ENCODE assay signal across 29 mouse cellular contexts in genomic region chr15:83535890-83536231, GRCm38 (mm10). TPM values are rescaled to one million over a fixed set of nuclear protein-coding genes. Genes with fewer than 3 reads are reported as not detected.
DNase-seq lines count a peak whose midpoint lies in the region; ATAC-seq and TF ChIP-seq lines count a peak whose summit lies in the region.
"Had no signal": no experiment of that assay in that cellular context is flagged by ENCODE, and none has a peak within 500 bp of the region (broad histone marks: within the 10 kb centered on the region; RNA-seq: fewer than 3 reads in every experiment).

No protein-coding gene starts in this region.

- 75% methylated on average over 6 of the region's 6 CpGs for WGBS in heart, embryonic 12.5 days
- 92% methylated on average over 6 of the region's 6 CpGs for WGBS in hindbrain, embryonic 10.5 days
- WGBS in hindbrain, embryonic 11.5 days = 92% methylated on average over 6 of the region's 6 CpGs
- WGBS in lung, embryonic 15.5 days = 76% methylated on average over 6 of the region's 6 CpGs
- WGBS in lung, adult 2 months = 48% methylated on average over 6 of the region's 6 CpGs

- peaks cover 54% of the 10 kb centered on the region for H3K4me1 ChIP-seq in heart, embryonic 12.5 days (replicated peaks)
- peaks cover 3% of the 10 kb centered on the region; the same call in 1 of the 2 replicates for H3K4me1 ChIP-seq in hindbrain, embryonic 10.5 days (replicated peaks)
- no peaks in the 10 kb centered on the region for H3K4me1 ChIP-seq in hindbrain, embryonic 11.5 days (replicated peaks; ENCODE audit: control insufficient read depth, insufficient read depth, low read length)
- peaks cover 22% of the 10 kb centered on the region for H3K4me1 ChIP-seq in lung, embryonic 15.5 days
- peaks cover 28% of the 10 kb centered on the region for H3K4me1 ChIP-seq in lung, adult 2 months (ENCODE audit: control insufficient read depth, insufficient read depth, low read length)
- H3K4me1 ChIP-seq in bone marrow macrophage, adult 2 months (ENCODE audit: control insufficient read depth, insufficient read depth, low read length) = peaks cover 45% of the 10 kb centered on the region
- H3K4me1 ChIP-seq: embryonic facial prominence, embryonic 13.5 days; forebrain, embryonic 12.5 days; neural tube, embryonic 15.5 days had no signal

- peak overlapping the region; percentile 92 for H3K27ac ChIP-seq in heart, embryonic 12.5 days (ENCODE audit: poor library complexity, severe bottlenecking)
- H3K27ac ChIP-seq in hindbrain, embryonic 10.5 days = peak overlapping the region; percentile 46; the same call in 1 of the 2 replicates
- no peak overlapping the region for H3K27ac ChIP-seq in hindbrain, embryonic 11.5 days (ENCODE audit: low read depth, low read length)
- peak overlapping the region; percentile 20; the same call in 1 of the 2 replicates for H3K27ac ChIP-seq in lung, embryonic 15.5 days
- H3K27ac ChIP-seq in bone marrow macrophage, adult 2 months (ENCODE audit: insufficient read depth, low read depth, low read length) = peak overlapping the region; percentile 34
- H3K27ac ChIP-seq: embryonic facial prominence, embryonic 13.5 days; forebrain, embryonic 12.5 days; hindbrain, embryonic 14.5 days; liver, embryonic 14.5 days; neural tube, embryonic 15.5 days had no signal

- DNase-seq in heart, adult 18-20 months = no peak
- DNase-seq in hindbrain, embryonic 10.5 days (ENCODE audit: low spot score) = no peak
- no peak for DNase-seq in hindbrain, embryonic 11.5 days (ENCODE audit: low spot score)
- DNase-seq in lung, adult 2 months = no peak
- DNase-seq in layer of hippocampus, adult 9-11 months = no peak
- DNase-seq: adrenal gland, adult 8-10 months; B cell, adult 2 months; cerebellum, adult 8-10 months; cerebellum, postnatal 36 days; embryo, embryonic 11 days; kidney, adult 8-10 months; right cerebral cortex, adult 18-20 months; right cerebral cortex, postnatal 4 days; thymus, postnatal 14 days had no signal

- no peaks in the 10 kb centered on the region for H3K27me3 ChIP-seq in heart, embryonic 12.5 days (replicated peaks)
- H3K27me3 ChIP-seq in hindbrain, embryonic 10.5 days (ENCODE audit: insufficient read depth, poor library complexity, severe bottlenecking) = no peaks in the 10 kb centered on the region
- no peaks in the 10 kb centered on the region for H3K27me3 ChIP-seq in hindbrain, embryonic 11.5 days (ENCODE audit: control insufficient read depth, insufficient read depth, low read length)
- H3K27me3 ChIP-seq in lung, embryonic 15.5 days = no peaks in the 10 kb centered on the region
- H3K27me3 ChIP-seq: embryonic facial prominence, embryonic 13.5 days; neural tube, embryonic 15.5 days had no signal

- H3K4me3 ChIP-seq in heart, embryonic 12.5 days = no peak overlapping the region
- no peak overlapping the region for H3K4me3 ChIP-seq in hindbrain, embryonic 10.5 days
- H3K4me3 ChIP-seq in hindbrain, embryonic 11.5 days (ENCODE audit: low read depth, low read length) = no peak overlapping the region
- no peak overlapping the region for H3K4me3 ChIP-seq in lung, embryonic 15.5 days
- H3K4me3 ChIP-seq in lung, adult 2 months (replicated peaks; ENCODE audit: extremely low read depth, low read depth, low read length) = no peak overlapping the region
- peak overlapping the region; percentile 5; the same call in 1 of the 2 replicates for H3K4me3 ChIP-seq in bone marrow macrophage, adult 2 months (ENCODE audit: insufficient read depth, low read length)
- H3K4me3 ChIP-seq: embryonic facial prominence, embryonic 13.5 days; erythroblast, embryonic 14.5 days; forebrain, embryonic 12.5 days; neural tube, embryonic 15.5 days had no signal

- TF ChIP-seq POLR2A in lung, adult 2 months (IDR thresholded peaks at IDR 0.05; ENCODE audit: borderline replicate concordance, extremely low read depth, low read depth, low read length) = no peak
- TF ChIP-seq POLR2A in bone marrow macrophage, adult 2 months (IDR thresholded peaks at IDR 0.05; ENCODE audit: borderline replicate concordance, low read depth, low read length) = no peak

- ATAC-seq in heart, embryonic 12.5 days (ENCODE audit: insufficient number of reproducible peaks, low FRiP score) = no peak
- no peak for ATAC-seq in hindbrain, embryonic 11.5 days (ENCODE audit: low FRiP score)
- ATAC-seq in lung, embryonic 15.5 days (ENCODE audit: borderline replicate concordance, extremely low read depth, low FRiP score, low TSS enrichment) = no peak
- ATAC-seq: activated CD4-positive, CD25-positive, alpha-beta regulatory T cell, adult 4 months; inflammation-experienced regulatory T-cells, adult 6 months had no signal

- no peak overlapping the region; the same call in 1 of the 2 replicates for H3K9ac ChIP-seq in heart, embryonic 12.5 days
- no peak overlapping the region for H3K9ac ChIP-seq in hindbrain, embryonic 11.5 days (ENCODE audit: low read depth, low read length)
- H3K9ac ChIP-seq in lung, embryonic 15.5 days = no peak overlapping the region
- H3K9ac ChIP-seq: forebrain, embryonic 12.5 days; hindbrain, embryonic 14.5 days; liver, embryonic 14.5 days; neural tube, embryonic 15.5 days had no signal

- H3K9me3 ChIP-seq in heart, embryonic 12.5 days (replicated peaks) = 0 out of 2 replicates have a peak, but pooled peaks cover 2% of the 10 kb centered on the region
- H3K9me3 ChIP-seq in hindbrain, embryonic 10.5 days = 0 out of 2 replicates have a peak, but pooled peaks cover 2% of the 10 kb centered on the region
- no peaks in the 10 kb centered on the region for H3K9me3 ChIP-seq in hindbrain, embryonic 11.5 days (ENCODE audit: control insufficient read depth, low read length)
- no peaks in the 10 kb centered on the region for H3K9me3 ChIP-seq in lung, embryonic 15.5 days
- H3K9me3 ChIP-seq: embryonic facial prominence, embryonic 13.5 days; forebrain, embryonic 12.5 days; neural tube, embryonic 15.5 days had no signal

- TF ChIP-seq CTCF in lung, adult 2 months (IDR thresholded peaks at IDR 0.05; ENCODE audit: insufficient read depth, low read length) = no peak
- TF ChIP-seq CTCF in bone marrow macrophage, adult 2 months (IDR thresholded peaks at IDR 0.05; ENCODE audit: low read depth, low read length) = no peak

- H3K36me3 ChIP-seq in heart, embryonic 12.5 days = peaks cover 31% of the 10 kb centered on the region
- no peaks in the 10 kb centered on the region for H3K36me3 ChIP-seq in hindbrain, embryonic 10.5 days
- no peaks in the 10 kb centered on the region for H3K36me3 ChIP-seq in hindbrain, embryonic 11.5 days (ENCODE audit: control insufficient read depth, insufficient read depth, low read length)
- H3K36me3 ChIP-seq in lung, embryonic 15.5 days = no peaks in the 10 kb centered on the region
- H3K36me3 ChIP-seq: embryonic facial prominence, embryonic 13.5 days; forebrain, embryonic 12.5 days; neural tube, embryonic 15.5 days had no signal

- H3K4me2 ChIP-seq in heart, embryonic 12.5 days = peak overlapping the region; percentile 14; the same call in 1 of the 2 replicates
- no peak overlapping the region for H3K4me2 ChIP-seq in hindbrain, embryonic 11.5 days (replicated peaks; ENCODE audit: low read depth, low read length)
- H3K4me2 ChIP-seq in lung, embryonic 15.5 days = 0 out of 2 replicates have a peak overlapping the region, but pooled peaks have one; percentile 1
- H3K4me2 ChIP-seq: embryonic facial prominence, embryonic 13.5 days; forebrain, embryonic 12.5 days; hindbrain, embryonic 14.5 days; midbrain, embryonic 11.5 days; neural tube, embryonic 15.5 days had no signal

RNA-seq across cellular contexts. Expression of gene Bik, which starts 9.2 kb away (rescaled TPM):
- 31.2 and 35.4 TPM in 2 replicates for polyA plus RNA-seq in heart, embryonic 12.5 days (2016; fragmentation: Nextera tagmentation; extraction: Ambion mirVana)
- 1 to 10 TPM; 5.7 to 6.5 TPM for total RNA-seq in heart, adult 18-20 months (2021)
- 2.2 and 4.1 TPM in 2 replicates for polyA plus RNA-seq in hindbrain, embryonic 10.5 days (2016; fragmentation: Nextera tagmentation; extraction: Ambion mirVana)
- polyA plus RNA-seq in hindbrain, embryonic 11.5 days (2014; fragmentation: Nextera tagmentation; extraction: Ambion mirVana) = 2.1 and 3.3 TPM in 2 replicates
- polyA plus RNA-seq in lung, embryonic 15.5 days (2015; fragmentation: Nextera tagmentation; extraction: Ambion mirVana) = 15.2 and 16.1 TPM in 2 replicates
- polyA plus RNA-seq in lung, adult 2 months (2012; rRNA removed) = 21.8 and 25.1 TPM in 2 replicates
- polyA plus RNA-seq in bone marrow macrophage, adult 2 months (2012; ENCODE audit: insufficient read depth, insufficient read length, missing spikeins) = 1.2 TPM in 1 of 2 replicates, not detected in the other
- total RNA-seq: left cerebral cortex, adult 18-20 months; left cerebral cortex, postnatal 36 days had no signal
- polyA plus RNA-seq: erythroblast, embryonic 14.5 days; macrophage had no signal

RNA-seq across cellular contexts. Expression of gene Ttll1, which starts 25.2 kb away (rescaled TPM):
- polyA plus RNA-seq in heart, embryonic 12.5 days (2016; fragmentation: Nextera tagmentation; extraction: Ambion mirVana) = 24.5 and 25.4 TPM in 2 replicates
- 10 to 100 TPM; 60.1 TPM for total RNA-seq in heart, adult 18-20 months (2021)
- 38.0 and 50.4 TPM in 2 replicates for polyA plus RNA-seq in hindbrain, embryonic 10.5 days (2016; fragmentation: Nextera tagmentation; extraction: Ambion mirVana)
- 37.0 and 38.9 TPM in 2 replicates for polyA plus RNA-seq in hindbrain, embryonic 11.5 days (2014; fragmentation: Nextera tagmentation; extraction: Ambion mirVana)
- 21.0 and 23.1 TPM in 2 replicates for polyA plus RNA-seq in lung, embryonic 15.5 days (2015; fragmentation: Nextera tagmentation; extraction: Ambion mirVana)
- 9.0 and 12.6 TPM in 2 replicates for polyA plus RNA-seq in lung, adult 2 months (2012; rRNA removed)
- polyA plus RNA-seq in bone marrow macrophage, adult 2 months (2012; ENCODE audit: insufficient read depth, insufficient read length, missing spikeins) = 7.2 and 9.1 TPM in 2 replicates

RNA-seq across cellular contexts. Expression of gene Tspo, which starts 27.5 kb away (rescaled TPM):
- 119 and 125 TPM in 2 replicates for polyA plus RNA-seq in heart, embryonic 12.5 days (2016; fragmentation: Nextera tagmentation; extraction: Ambion mirVana)
- 10 to 100 TPM; 66.2 to 75.9 TPM for total RNA-seq in heart, adult 18-20 months (2021)
- 40.7 TPM in 2 replicates for polyA plus RNA-seq in hindbrain, embryonic 10.5 days (2016; fragmentation: Nextera tagmentation; extraction: Ambion mirVana)
- polyA plus RNA-seq in hindbrain, embryonic 11.5 days (2014; fragmentation: Nextera tagmentation; extraction: Ambion mirVana) = 27.4 and 32.0 TPM in 2 replicates
- 99.8 and 105 TPM in 2 replicates for polyA plus RNA-seq in lung, embryonic 15.5 days (2015; fragmentation: Nextera tagmentation; extraction: Ambion mirVana)
- polyA plus RNA-seq in lung, adult 2 months (2012; rRNA removed) = 396 and 550 TPM in 2 replicates
- 203 and 204 TPM in 2 replicates for polyA plus RNA-seq in bone marrow macrophage, adult 2 months (2012; ENCODE audit: insufficient read depth, insufficient read length, missing spikeins)

RNA-seq across cellular contexts. Expression of gene Mcat, which starts 27.7 kb away (rescaled TPM):
- 34.4 and 34.8 TPM in 2 replicates for polyA plus RNA-seq in heart, embryonic 12.5 days (2016; fragmentation: Nextera tagmentation; extraction: Ambion mirVana)
- 10 to 100 TPM; 45.0 to 47.3 TPM for total RNA-seq in heart, adult 18-20 months (2021)
- polyA plus RNA-seq in hindbrain, embryonic 10.5 days (2016; fragmentation: Nextera tagmentation; extraction: Ambion mirVana) = 48.4 and 49.0 TPM in 2 replicates
- 38.9 and 39.0 TPM in 2 replicates for polyA plus RNA-seq in hindbrain, embryonic 11.5 days (2014; fragmentation: Nextera tagmentation; extraction: Ambion mirVana)
- polyA plus RNA-seq in lung, embryonic 15.5 days (2015; fragmentation: Nextera tagmentation; extraction: Ambion mirVana) = 34.3 and 34.7 TPM in 2 replicates
- polyA plus RNA-seq in lung, adult 2 months (2012; rRNA removed) = 17.4 and 17.9 TPM in 2 replicates
- polyA plus RNA-seq in bone marrow macrophage, adult 2 months (2012; ENCODE audit: insufficient read depth, insufficient read length, missing spikeins) = 7.3 and 8.6 TPM in 2 replicates

RNA-seq across cellular contexts. Expression of gene Ttll12, which starts 59.1 kb away (rescaled TPM):
- polyA plus RNA-seq in heart, embryonic 12.5 days (2016; fragmentation: Nextera tagmentation; extraction: Ambion mirVana) = 29.2 and 29.3 TPM in 2 replicates
- 1 to 10 TPM; 6.0 TPM for total RNA-seq in heart, adult 18-20 months (2021)
- 59.1 and 59.6 TPM in 2 replicates for polyA plus RNA-seq in hindbrain, embryonic 10.5 days (2016; fragmentation: Nextera tagmentation; extraction: Ambion mirVana)
- polyA plus RNA-seq in hindbrain, embryonic 11.5 days (2014; fragmentation: Nextera tagmentation; extraction: Ambion mirVana) = 43.4 and 43.6 TPM in 2 replicates
- 33.3 and 34.0 TPM in 2 replicates for polyA plus RNA-seq in lung, embryonic 15.5 days (2015; fragmentation: Nextera tagmentation; extraction: Ambion mirVana)
- polyA plus RNA-seq in lung, adult 2 months (2012; rRNA removed) = 19.2 and 21.6 TPM in 2 replicates
- polyA plus RNA-seq in bone marrow macrophage, adult 2 months (2012; ENCODE audit: insufficient read depth, insufficient read length, missing spikeins) = 11.2 and 14.1 TPM in 2 replicates
